Mouse (Mus musculus) E14TG2a.4 (cell line): ENCODE measurements around the gene Megf11.

Source experiments
- CTCF ChIP-seq: conservative IDR thresholded peaks from 2 replicates; pipeline ENCODE4 v1.5.1; 2014; ENCODE audit warnings: low read length
- NANOG ChIP-seq: IDR thresholded peaks from 2 replicates; pipeline ENCODE4 v1.6.1; 2014; ENCODE audit warnings: borderline replicate concordance, low read length, mixed read lengths
- POU5F1 ChIP-seq: IDR thresholded peaks from 2 replicates; pipeline ENCODE4 v1.6.1; 2014; ENCODE audit warnings: low read length, borderline replicate concordance

GRCm38 (mm10) chr9:64656613-64657012 is 271.2 kb downstream of the Megf11 start:
- TF ChIP-seq CTCF (no peak), POU5F1 (no peak), NANOG (no peak)
